Mouse (Mus musculus) erythroblast, embryonic 14.5 days (primary cell): Measurements from ENCODE around the gene Cacna1c.

ENCODE experiments used
- GATA1 ChIP-seq: IDR thresholded peaks from 2 replicates; pipeline ENCODE4 v1.6.1; 2012; ENCODE audit warnings: low read length, inconsistent platforms, mixed read lengths
- TAL1 ChIP-seq: IDR thresholded peaks from 3 replicates; pipeline ENCODE4 v1.6.1; 2012; ENCODE audit warnings: low read length, inconsistent platforms, mixed read lengths

DNA sequence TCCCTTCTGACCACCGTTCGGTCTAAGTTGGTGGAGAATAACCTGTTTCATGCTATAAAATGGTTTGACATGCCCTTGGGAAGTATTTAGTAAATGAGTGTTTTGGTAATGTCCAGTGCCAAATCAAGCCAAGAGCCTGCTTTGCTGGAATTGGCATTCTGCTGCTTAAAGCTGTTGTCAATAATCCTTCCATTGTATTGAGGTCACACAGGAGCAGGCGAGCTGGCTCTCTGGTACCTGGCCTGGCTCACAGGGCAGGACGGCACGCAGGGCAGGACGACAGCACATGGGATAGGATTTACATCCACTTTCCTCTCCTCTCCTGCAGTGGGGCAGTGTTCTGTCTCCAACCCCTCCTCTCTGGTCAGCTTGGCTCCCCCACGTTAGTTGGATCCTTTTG, 156.4 kb downstream of the Cacna1c start:
- TF ChIP-seq GATA1 (no peak), TAL1 (no peak)
